Mouse (Mus musculus) testis, adult 2 months (tissue): ENCODE data around the gene Acot4.
"Not testable (repeated sequence)": the region's sequence is repeated elsewhere in the genome, so short reads cannot be mapped to it uniquely, and the experiment has no call there.

Experiments used
- CTCF ChIP-seq: fragments of 200-500 bp; IDR thresholded peaks from 2 replicates; pipeline ENCODE4 v1.5.1; 2012; ENCODE audit warnings: low read depth, mild to moderate bottlenecking, inconsistent platforms, low read length, moderate library complexity; ENCODE audit not compliant: control insufficient read depth, insufficient read depth, insufficient replicate concordance
- POLR2A ChIP-seq: fragments of 200-500 bp; IDR thresholded peaks from 2 replicates; pipeline ENCODE4 v1.6.1; 2012; ENCODE audit warnings: low read depth, mild to moderate bottlenecking, inconsistent platforms, low read length, moderate library complexity; ENCODE audit not compliant: control insufficient read depth

- not testable (repeated sequence) for TF ChIP-seq POLR2A, CTCF
Observed at GRCm38 (mm10) chr12:84020528-84020927, 17.7 kb upstream of the Acot4 start.
